Comparison of ENCODE assay signal across 34 mouse cellular contexts in the genomic region with DNA sequence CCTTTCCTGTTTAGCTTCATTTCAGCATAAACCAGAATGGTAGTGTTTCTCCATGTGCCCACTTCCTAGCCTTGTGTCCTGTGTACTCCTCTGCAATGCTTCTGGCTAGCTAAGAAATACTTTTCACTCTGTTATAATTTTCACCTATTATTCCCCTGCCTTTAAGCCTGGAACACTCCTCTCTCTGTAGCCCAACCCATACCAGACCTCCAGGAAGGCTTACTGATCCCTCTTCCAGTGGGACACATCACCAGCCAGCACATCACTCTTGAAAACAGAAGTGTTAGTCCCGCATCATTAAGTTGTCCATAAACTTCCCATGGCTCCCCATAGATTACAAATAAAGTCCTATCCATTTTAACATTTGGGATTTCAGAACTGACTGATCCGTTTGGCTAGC.
"Had no signal": no experiment of that assay in that cellular context is flagged by ENCODE, and none has a peak within 500 bp of the region (broad histone marks: within the 10 kb centered on the region; RNA-seq: fewer than 3 reads in every experiment).

No protein-coding gene starts in this region.

- H3K4me1 ChIP-seq: heart, embryonic 10.5 days; heart, embryonic 12.5 days; heart, embryonic 13.5 days; heart, embryonic 15.5 days; hindbrain, embryonic 15.5 days; intestine, embryonic 15.5 days; kidney, embryonic 15.5 days had no signal

- H3K36me3 ChIP-seq: heart, embryonic 10.5 days; heart, embryonic 12.5 days; heart, embryonic 13.5 days; heart, embryonic 15.5 days; hindbrain, embryonic 12.5 days; hindbrain, embryonic 13.5 days; hindbrain, embryonic 15.5 days; intestine, embryonic 15.5 days had no signal

- DNase-seq: heart, postnatal 10 days; heart, postnatal 14 days; heart, postnatal 36 days; heart, postnatal 4 days; kidney, adult 11 months; kidney, adult 18-20 months; kidney, adult 2 months; kidney, adult 8-10 months; kidney, adult 9 months; kidney, postnatal 10 days; kidney, postnatal 14 days; kidney, postnatal 25 days; kidney, postnatal 36 days; kidney, postnatal 4 days; layer of hippocampus, postnatal 36 days had no signal

- H3K9ac ChIP-seq: heart, embryonic 12.5 days; heart, embryonic 13.5 days; heart, embryonic 15.5 days; hindbrain, embryonic 12.5 days; hindbrain, embryonic 13.5 days; hindbrain, embryonic 14.5 days; hindbrain, embryonic 15.5 days; intestine, embryonic 15.5 days; kidney, embryonic 15.5 days had no signal

- H3K27ac ChIP-seq: heart, embryonic 10.5 days; heart, embryonic 13.5 days; heart, embryonic 15.5 days; hindbrain, embryonic 10.5 days; hindbrain, embryonic 12.5 days; hindbrain, embryonic 13.5 days; hindbrain, embryonic 14.5 days; hindbrain, embryonic 15.5 days; hindbrain, postnatal 0 days; intestine, embryonic 15.5 days; kidney, embryonic 15.5 days; kidney, postnatal 0 days; layer of hippocampus, adult 2 months had no signal

- H3K9me3 ChIP-seq: heart, embryonic 10.5 days; heart, embryonic 12.5 days; heart, embryonic 13.5 days; heart, embryonic 15.5 days; hindbrain, embryonic 10.5 days; hindbrain, embryonic 12.5 days; hindbrain, embryonic 13.5 days; hindbrain, embryonic 15.5 days; intestine, embryonic 15.5 days; kidney, embryonic 15.5 days had no signal

- ATAC-seq: hindbrain, embryonic 16.5 days; inflammation-experienced regulatory T-cells, adult 6 months; intestine, embryonic 15.5 days; intestine, embryonic 16.5 days; intestine, postnatal 0 days had no signal

- H3K4me3 ChIP-seq: heart, embryonic 10.5 days; heart, embryonic 12.5 days; heart, embryonic 13.5 days; heart, embryonic 15.5 days; hindbrain, embryonic 10.5 days; hindbrain, embryonic 12.5 days; hindbrain, embryonic 13.5 days; hindbrain, embryonic 15.5 days; intestine, embryonic 15.5 days; kidney, embryonic 15.5 days; layer of hippocampus, adult 2 months had no signal

- H3K27me3 ChIP-seq: heart, embryonic 12.5 days; heart, embryonic 13.5 days; heart, embryonic 15.5 days; hindbrain, embryonic 12.5 days; hindbrain, embryonic 13.5 days; hindbrain, embryonic 15.5 days; intestine, embryonic 15.5 days; kidney, embryonic 15.5 days had no signal

- H3K4me2 ChIP-seq: heart, embryonic 11.5 days; heart, embryonic 12.5 days; heart, embryonic 13.5 days; heart, embryonic 15.5 days; hindbrain, embryonic 12.5 days; hindbrain, embryonic 13.5 days; hindbrain, embryonic 14.5 days; hindbrain, embryonic 15.5 days; intestine, embryonic 15.5 days; kidney, embryonic 15.5 days had no signal
